Mouse (Mus musculus) lung, adult 2 months (tissue): ENCODE data around the gene Zrsr1. TPM values are rescaled to one million over a fixed set of nuclear protein-coding genes. Genes with fewer than 3 reads are reported as not detected.

Experiments
- DNase-seq: peaks from one replicate; pipeline ENCODE4 v3.0.0; 2022
- H3K4me1 ChIP-seq: fragments of 200-500 bp; 2 replicates; pipeline ENCODE4 v1.6.1; 2011; ENCODE audit warnings: low read length; ENCODE audit not compliant: control insufficient read depth, insufficient read depth
- H3K4me3 ChIP-seq: fragments of 200-500 bp; replicated peaks from 2 replicates; pipeline ENCODE3; 2011; ENCODE audit warnings: low read depth, mild to moderate bottlenecking, control low read depth, low read length; ENCODE audit errors: extremely low read depth
- CTCF ChIP-seq: fragments of 200-500 bp; IDR thresholded peaks from 2 replicates; pipeline ENCODE4 v1.5.1; 2011; ENCODE audit warnings: mild to moderate bottlenecking, low read length, control low read depth; ENCODE audit not compliant: insufficient read depth
- POLR2A ChIP-seq: fragments of 200-500 bp; IDR thresholded peaks from 2 replicates; pipeline ENCODE4 v1.6.1; 2011; ENCODE audit warnings: low read depth, mild to moderate bottlenecking, control low read depth, low read length, borderline replicate concordance; ENCODE audit errors: extremely low read depth
- WGBS: fragments of 180-500 bp; shearing (Covaris S2); methylation state at CpG from one replicate; pipeline ENCODE4 v1.1.7; 2018; 5-methylcytosine and 5-hydroxymethylcytosine counted together
- polyA plus RNA-seq: library from polyadenylated mRNA; depleted of rRNA; stranded (reverse); fragments of >200 nt; gene quantifications from 2 replicates; pipeline ENCODE4 v1.2.3, GENCODE M21; 2012; rRNA removed

Gene Zrsr1
- polyA plus RNA-seq, 1 experiment: 11.5 TPM

DNA sequence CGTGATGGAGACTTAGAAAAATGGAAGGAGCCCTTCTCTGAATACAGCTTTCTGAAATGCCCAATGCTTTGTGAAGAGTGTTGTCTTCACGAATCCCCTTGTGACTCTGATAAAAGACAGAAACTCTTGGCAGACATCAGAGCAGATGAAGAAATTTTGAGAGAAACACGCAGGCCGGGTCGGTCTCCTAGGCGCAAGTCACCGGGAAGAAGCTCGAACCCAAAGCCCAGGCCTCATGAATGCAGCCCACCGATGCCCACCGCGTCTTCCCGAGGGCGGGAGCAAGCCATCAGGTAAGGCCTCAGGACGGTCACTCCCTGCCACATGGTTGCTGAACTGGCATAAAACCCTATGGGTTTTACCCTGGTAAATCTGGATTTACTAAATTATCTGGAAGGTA is 49.0 kb downstream of the Zrsr1 start:
- WGBS: 92% methylated on average over 14 of the region's 14 CpGs

DNA sequence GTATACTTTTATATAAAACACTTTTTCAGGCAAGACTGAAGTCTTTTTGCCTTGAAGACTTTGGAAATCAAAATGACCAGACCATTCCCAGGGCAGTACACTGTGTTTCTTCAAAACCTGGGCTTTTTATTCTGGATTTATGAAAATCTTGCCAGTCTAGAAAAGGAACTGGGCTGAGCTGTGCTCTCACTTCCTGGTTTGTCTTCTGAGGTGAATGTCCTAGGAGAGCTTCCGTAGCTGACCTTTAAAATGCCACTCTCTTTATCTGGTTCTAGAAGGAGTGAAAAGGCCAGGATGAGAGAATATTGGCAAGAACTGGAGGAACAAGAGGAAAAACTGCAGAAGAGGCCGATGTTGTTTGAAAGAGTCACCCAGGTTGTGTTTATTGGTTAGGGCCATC is 51.4 kb downstream of the Zrsr1 start:
- DNase-seq: no peak
- TF ChIP-seq CTCF (no peak), POLR2A (no peak)
- WGBS: 83% methylated on average over 2 of the region's 2 CpGs

More for the DNA sequence above, 49.0 kb downstream of the Zrsr1 start:
- H3K4me1 ChIP-seq: no peaks in the 10 kb centered on the region
- no peak for DNase-seq
- no peak overlapping the region for H3K4me3 ChIP-seq
- TF ChIP-seq POLR2A: no peak
- TF ChIP-seq CTCF: no peak

GRCm38 (mm10) chr11:23024169-23024568 is 52.4 kb downstream of the Zrsr1 start:
- Histone ChIP-seq H3K4me3 (no peak overlapping the region), H3K4me1 (no peaks in the 10 kb centered on the region)
- no peak for DNase-seq
- no peak for TF ChIP-seq POLR2A
- TF ChIP-seq CTCF: no peak
- WGBS: 79% methylated on average over 3 of the region's 3 CpGs

More for the DNA sequence above, 51.4 kb downstream of the Zrsr1 start:
- Histone ChIP-seq H3K4me3 (no peak overlapping the region), H3K4me1 (no peaks in the 10 kb centered on the region)

Other genes with a start within 250 kb of the Zrsr1 start
- gene B3gnt2, start 111.0 kb upstream of the Zrsr1 start, polyA plus RNA-seq: 16.7 and 18.6 TPM in 2 replicates
- gene Gm28048, start 10.1 kb downstream of the Zrsr1 start, polyA plus RNA-seq: not detected in 2 replicates
- 4.7 and 10.0 TPM in 2 replicates for gene Commd1, start 10.4 kb downstream of the Zrsr1 start, polyA plus RNA-seq
- 123 and 181 TPM in 2 replicates for gene Cct4, start 18.5 kb downstream of the Zrsr1 start, polyA plus RNA-seq
- 3.2 and 6.3 TPM in 2 replicates for gene Fam161a, start 35.5 kb downstream of the Zrsr1 start, polyA plus RNA-seq